Mouse (Mus musculus) hindbrain, embryonic 14.5 days (tissue): ENCODE data around the gene Foxi3. TPM values are rescaled to one million over a fixed set of nuclear protein-coding genes. Genes with fewer than 3 reads are reported as not detected.
A peak's percentile ranks its signal among the peaks of the same experiment; 100 is the strongest.

ENCODE experiments used
- ATAC-seq: fragments of 200-750 bp; cut with Nextera tagmentation; 2 replicates; pipeline ENCODE4 v1.8.0; 2017; ENCODE audit warnings: moderate number of reproducible peaks, mild to moderate bottlenecking, moderate TSS enrichment, moderate library complexity; ENCODE audit not compliant: low FRiP score
- DNase-seq: peaks from one replicate; pipeline ENCODE4 v3.0.0-alpha.2; 2015; ENCODE audit warnings: low spot score
- H3K27ac ChIP-seq: fragments of 300-500 bp; sonication (generic); 2 replicates; pipeline ENCODE4 v1.5.1; 2014; ENCODE audit warnings: mild to moderate bottlenecking, moderate library complexity
- H3K27me3 ChIP-seq: fragments of 300-500 bp; sonication (generic); 2 replicates; pipeline ENCODE4 v1.6.1; 2014; ENCODE audit warnings: mild to moderate bottlenecking, low read length, mixed read lengths; ENCODE audit not compliant: control insufficient read depth, insufficient read depth
- H3K36me3 ChIP-seq: fragments of 300-500 bp; sonication (generic); replicated peaks from 2 replicates; pipeline ENCODE4 v1.6.1; 2014; ENCODE audit not compliant: control insufficient read depth, insufficient read depth
- H3K4me1 ChIP-seq: fragments of 300-500 bp; sonication (generic); replicated peaks from 2 replicates; pipeline ENCODE4 v1.6.1; 2014; ENCODE audit warnings: antibody characterized with exemption, low read length, mixed read lengths; ENCODE audit not compliant: control insufficient read depth, insufficient read depth
- H3K4me2 ChIP-seq: fragments of 300-500 bp; sonication (generic); replicated peaks from 2 replicates; pipeline ENCODE4 v1.6.1; 2014; ENCODE audit warnings: mild to moderate bottlenecking, moderate library complexity
- H3K4me3 ChIP-seq: fragments of 300-500 bp; sonication (generic); replicated peaks from 2 replicates; pipeline ENCODE4 v1.5.1; 2014; ENCODE audit warnings: mild to moderate bottlenecking, low read length
- H3K9ac ChIP-seq: fragments of 300-500 bp; sonication (generic); 2 replicates; pipeline ENCODE4 v1.6.1; 2014
- H3K9me3 ChIP-seq: fragments of 300-500 bp; sonication (generic); 2 replicates; pipeline ENCODE4 v1.6.1; 2016; ENCODE audit warnings: low read length; ENCODE audit not compliant: control insufficient read depth
- WGBS: fragments of 180-500 bp; shearing (Covaris S2); extraction: QIAGEN DNeasy Blood & Tissue Kit; methylation state at CpG from one replicate; pipeline ENCODE4 v1.1.7; 2014; 5-methylcytosine and 5-hydroxymethylcytosine counted together
- polyA plus RNA-seq: library from polyadenylated mRNA; unstranded; fragments of >200 nt; fragmentation: Nextera tagmentation; extraction: Ambion mirVana; gene quantifications from 2 replicates; pipeline ENCODE4 v1.2.1, GENCODE M21; 2014

Foxi3 gene
- polyA plus RNA-seq, 1 experiment from 2014 or later: not detected

DNA sequence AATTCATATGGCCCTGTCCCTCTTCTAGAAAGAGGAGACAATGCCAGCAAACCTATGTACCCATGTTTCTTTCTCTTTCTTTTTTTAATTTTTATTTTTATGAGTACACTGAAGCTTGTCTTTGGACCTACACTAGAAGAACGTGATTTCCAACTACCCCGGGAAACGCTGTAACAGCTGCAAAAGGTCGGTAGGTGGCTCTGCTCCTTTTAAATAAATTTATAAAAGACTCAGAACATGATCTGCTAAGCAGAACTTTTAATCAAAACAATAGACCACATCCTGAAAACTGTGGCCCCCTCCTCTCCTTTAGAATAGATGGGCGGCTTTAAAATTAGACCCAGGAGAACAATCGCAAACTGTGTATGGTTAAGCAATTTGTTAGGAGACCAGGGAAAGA lies 2.3 kb upstream of the Foxi3 start:
- Histone ChIP-seq H3K9me3 (no peaks in the 10 kb centered on the region), H3K9ac (no peak overlapping the region), H3K4me3 (no peak overlapping the region), H3K4me1 (peaks cover 12% of the 10 kb centered on the region), H3K4me2 (no peak overlapping the region), H3K27ac (no peak overlapping the region), H3K36me3 (no peaks in the 10 kb centered on the region), H3K27me3 (peaks cover 69% of the 10 kb centered on the region)
- 11% methylated on average over 6 of the region's 6 CpGs for WGBS
- no peak for DNase-seq
- ATAC-seq: no peak

DNA sequence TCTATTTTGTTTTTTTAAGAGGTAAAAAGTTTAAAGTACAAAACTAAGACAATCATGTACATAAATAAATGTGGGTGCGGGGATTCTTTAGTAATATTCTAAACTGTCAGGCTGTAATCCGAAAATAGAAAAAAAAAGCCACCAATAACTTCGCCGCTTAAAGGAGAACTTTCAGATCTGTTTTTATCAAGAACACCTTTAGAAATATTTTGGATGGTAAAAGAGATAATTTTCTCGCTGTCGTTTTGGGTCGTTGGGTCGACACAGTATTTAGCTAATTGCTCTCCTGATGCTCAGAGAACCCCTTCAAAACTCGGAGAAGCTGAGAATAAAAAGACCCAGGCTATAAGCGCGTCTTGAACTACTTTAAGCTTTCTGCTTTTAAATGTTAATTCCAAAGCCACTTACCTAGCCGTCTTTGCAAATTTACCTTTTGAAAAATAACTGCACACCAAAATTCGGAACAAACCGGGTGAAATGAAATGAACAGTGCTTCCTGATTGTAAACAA lies 985 bp upstream of the Foxi3 start:
- H3K9me3 ChIP-seq: no peaks in the 10 kb centered on the region
- H3K36me3 ChIP-seq: no peaks in the 10 kb centered on the region
- no peak overlapping the region for H3K27ac ChIP-seq
- H3K4me3 ChIP-seq: no peak overlapping the region
- 3% methylated on average over 14 of the region's 14 CpGs for WGBS
- ATAC-seq (no peak), DNase-seq (peak; percentile 46)
- peaks cover 79% of the 10 kb centered on the region for H3K27me3 ChIP-seq
- no peak overlapping the region for H3K9ac ChIP-seq
- H3K4me2 ChIP-seq: no peak overlapping the region
- H3K4me1 ChIP-seq: peaks cover 12% of the 10 kb centered on the region

DNA sequence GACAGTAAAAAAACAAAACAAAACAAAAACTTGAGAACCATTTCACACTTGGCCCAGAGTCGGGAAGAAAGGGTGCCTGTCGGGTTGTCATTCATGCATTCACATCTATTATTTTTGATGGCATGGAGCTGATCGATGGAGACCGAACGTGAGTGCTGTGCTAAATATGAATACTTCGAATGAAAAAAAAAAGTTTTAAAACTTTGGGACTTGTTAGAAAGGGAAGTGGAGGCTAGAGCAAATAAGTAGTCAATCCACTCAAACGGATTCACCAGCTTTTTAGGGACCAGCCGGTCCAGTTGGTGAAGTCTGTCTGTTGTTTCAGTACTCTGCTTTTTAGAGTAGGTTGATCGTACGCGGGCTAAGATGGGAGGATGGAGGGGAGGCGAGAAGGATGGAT lies 490 bp upstream of the Foxi3 start:
- no peak for ATAC-seq
- H3K9ac ChIP-seq: no peak overlapping the region
- peaks cover 79% of the 10 kb centered on the region for H3K27me3 ChIP-seq
- H3K27ac ChIP-seq: no peak overlapping the region
- no peaks in the 10 kb centered on the region for H3K36me3 ChIP-seq
- DNase-seq: no peak
- H3K4me2 ChIP-seq: peak overlapping the region; percentile 89
- peak overlapping the region; percentile 39 for H3K4me3 ChIP-seq
- H3K9me3 ChIP-seq: no peaks in the 10 kb centered on the region
- H3K4me1 ChIP-seq: peaks cover 12% of the 10 kb centered on the region
- 2% methylated on average over 12 of the region's 12 CpGs for WGBS

DNA sequence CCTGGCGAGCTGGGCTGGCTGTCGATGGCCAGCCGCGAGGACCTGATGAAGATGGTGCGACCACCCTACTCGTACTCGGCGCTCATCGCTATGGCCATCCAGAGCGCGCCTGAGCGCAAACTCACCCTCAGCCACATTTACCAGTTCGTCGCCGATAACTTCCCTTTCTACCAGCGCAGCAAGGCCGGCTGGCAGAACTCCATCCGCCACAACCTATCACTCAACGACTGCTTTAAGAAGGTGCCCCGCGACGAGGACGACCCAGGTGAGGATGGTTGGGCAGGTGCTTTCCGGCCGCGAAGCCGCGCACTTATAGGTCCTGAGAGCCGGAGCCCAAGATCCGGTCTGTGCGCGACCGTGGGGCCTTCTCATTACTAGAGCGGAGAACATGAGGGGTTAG lies 605 bp downstream of the Foxi3 start:
- Histone ChIP-seq H3K4me1 (peaks cover 12% of the 10 kb centered on the region), H3K27me3 (peaks cover 74% of the 10 kb centered on the region), H3K9ac (0 out of 2 replicates have a peak overlapping the region, but pooled peaks have one; percentile 34), H3K36me3 (no peaks in the 10 kb centered on the region), H3K4me3 (peak overlapping the region; percentile 39), H3K4me2 (peak overlapping the region; percentile 89), H3K27ac (no peak overlapping the region), H3K9me3 (no peaks in the 10 kb centered on the region)
- WGBS: under 1% methylated on average over 34 of the region's 34 CpGs
- ATAC-seq: peak; percentile 66
- no peak for DNase-seq

DNA sequence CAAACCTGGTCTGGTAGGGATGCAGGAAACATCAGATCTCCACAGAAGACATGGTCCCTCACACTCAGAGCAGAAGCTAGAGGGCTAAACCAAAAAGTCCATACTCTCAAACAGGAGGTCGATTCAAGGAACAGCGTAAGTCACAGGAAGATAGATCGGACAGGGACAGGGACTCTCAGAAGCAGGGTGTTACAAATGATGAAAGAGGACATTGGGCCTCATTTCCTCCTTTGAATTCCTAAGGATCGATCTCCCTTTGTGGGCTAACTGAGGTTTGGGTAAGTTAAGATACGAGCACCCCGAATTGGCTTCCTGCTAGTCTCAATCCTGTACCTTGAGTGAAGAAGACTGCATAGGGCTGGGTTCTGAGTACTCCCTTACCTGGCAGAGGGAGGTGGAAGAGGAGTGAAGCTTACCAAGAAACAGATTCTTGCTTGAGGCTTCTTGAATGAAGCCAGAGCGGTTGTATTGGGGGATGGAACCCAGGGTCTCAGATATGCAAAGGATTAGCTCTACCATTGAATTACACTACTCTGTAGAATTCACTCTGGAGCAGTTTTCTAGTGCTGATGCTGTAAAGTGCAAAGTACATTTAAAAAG lies 1.1 kb downstream of the Foxi3 start:
- Histone ChIP-seq H3K36me3 (no peaks in the 10 kb centered on the region), H3K9me3 (no peaks in the 10 kb centered on the region), H3K4me2 (peak overlapping the region; percentile 89), H3K9ac (no peak overlapping the region), H3K27me3 (peaks cover 74% of the 10 kb centered on the region), H3K4me1 (peaks cover 12% of the 10 kb centered on the region), H3K4me3 (peak overlapping the region; percentile 39), H3K27ac (no peak overlapping the region)
- no peak for DNase-seq
- no peak for ATAC-seq
- WGBS: 14% methylated on average over 7 of the region's 7 CpGs

DNA sequence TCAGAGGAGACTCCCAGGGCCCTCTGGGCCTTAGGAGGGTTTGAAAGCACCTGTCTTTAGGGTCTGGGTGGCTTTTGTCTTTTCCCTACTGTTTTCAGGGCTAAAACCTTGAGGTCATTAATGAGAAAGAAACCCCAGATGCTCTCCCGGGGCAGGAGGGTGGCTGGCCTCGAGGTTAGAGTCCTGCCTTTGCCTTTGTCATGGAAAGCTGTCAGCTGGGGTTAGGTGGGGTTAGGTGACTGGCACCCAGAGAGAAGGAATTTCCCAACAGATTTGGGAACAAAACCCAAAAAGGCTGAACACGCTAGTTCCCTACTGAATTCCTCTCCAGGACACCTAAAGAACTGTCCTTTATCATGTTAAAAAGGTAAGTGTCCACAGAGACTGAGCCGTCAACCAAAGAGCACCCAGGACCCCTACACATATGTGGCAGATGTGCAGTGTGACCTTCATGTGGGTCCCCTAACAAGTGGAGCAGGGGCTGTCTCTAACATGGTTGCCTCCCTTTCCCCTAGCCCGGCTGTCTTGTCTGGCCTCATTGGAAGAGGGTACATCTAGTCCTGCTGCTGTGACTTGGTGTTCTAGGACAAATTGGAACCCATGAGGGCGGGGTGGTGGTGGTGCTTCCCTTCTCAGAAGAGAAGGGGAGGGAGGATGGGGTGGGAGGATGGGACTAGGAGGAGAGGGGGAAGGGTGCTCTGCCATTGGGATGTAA lies 7.9 kb downstream of the Foxi3 start:
- Histone ChIP-seq H3K27ac (no peak overlapping the region), H3K36me3 (no peaks in the 10 kb centered on the region), H3K9ac (no peak overlapping the region), H3K27me3 (peaks cover 22% of the 10 kb centered on the region), H3K4me3 (no peak overlapping the region), H3K4me2 (no peak overlapping the region), H3K9me3 (no peaks in the 10 kb centered on the region), H3K4me1 (no peaks in the 10 kb centered on the region; the same call in 1 of the 2 replicates)
- ATAC-seq (no peak), DNase-seq (no peak)
- 27% methylated on average over 6 of the region's 6 CpGs for WGBS

DNA sequence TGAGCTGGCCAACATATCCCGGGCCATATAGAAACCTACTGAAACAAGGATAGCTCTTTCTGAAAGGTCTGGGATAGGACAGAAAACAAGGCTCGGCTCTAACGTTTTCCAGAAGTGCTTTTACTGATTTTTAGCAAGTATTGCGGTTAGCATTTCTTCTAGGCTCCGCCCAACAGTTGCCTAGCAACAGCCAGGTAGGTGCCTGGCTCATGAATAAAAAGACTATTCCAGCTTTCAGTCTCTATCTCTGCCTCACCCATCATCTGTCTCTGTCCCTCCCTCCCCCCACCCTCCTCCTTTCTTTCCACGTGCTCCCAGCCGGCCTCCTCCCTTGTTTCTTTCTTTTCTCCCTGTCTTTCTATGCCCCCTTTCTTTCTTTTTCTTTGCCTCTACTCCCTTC lies 9.4 kb downstream of the Foxi3 start:
- 19% methylated on average over 7 of the region's 7 CpGs for WGBS
- Histone ChIP-seq H3K27ac (no peak overlapping the region), H3K4me1 (no peaks in the 10 kb centered on the region; the same call in 1 of the 2 replicates), H3K9me3 (no peaks in the 10 kb centered on the region), H3K27me3 (peaks cover 15% of the 10 kb centered on the region), H3K4me3 (no peak overlapping the region), H3K9ac (no peak overlapping the region), H3K4me2 (no peak overlapping the region), H3K36me3 (no peaks in the 10 kb centered on the region)
- ATAC-seq (no peak), DNase-seq (no peak)

DNA sequence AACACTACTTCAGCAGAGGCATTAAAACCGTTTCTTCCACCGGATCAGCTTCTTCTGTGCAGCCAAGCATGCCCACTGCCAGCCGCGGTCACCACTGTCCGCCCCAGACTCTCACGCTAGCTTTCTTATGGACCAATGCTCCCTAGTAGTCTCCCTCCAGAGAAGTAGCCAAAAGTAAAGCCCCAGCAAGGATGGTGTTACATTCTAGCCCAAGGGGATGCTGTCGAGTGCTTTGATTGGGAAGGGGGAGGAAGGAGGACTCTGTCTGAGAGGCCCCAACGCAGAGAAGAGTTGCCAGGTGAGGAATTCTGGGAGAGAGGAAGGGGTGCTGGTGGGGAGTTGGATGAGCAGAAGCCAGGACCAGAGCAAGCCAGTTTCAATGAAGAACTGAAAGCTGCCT lies 11.1 kb downstream of the Foxi3 start:
- ATAC-seq (no peak), DNase-seq (no peak)
- H3K9me3 ChIP-seq: no peaks in the 10 kb centered on the region
- 1% methylated on average over 7 of the region's 8 CpGs for WGBS
- H3K27ac ChIP-seq: no peak overlapping the region
- peaks cover 15% of the 10 kb centered on the region for H3K27me3 ChIP-seq
- peak overlapping the region; percentile 17; the same call in 1 of the 2 replicates for H3K9ac ChIP-seq
- peak overlapping the region; percentile 38 for H3K4me2 ChIP-seq
- H3K4me1 ChIP-seq: no peaks in the 10 kb centered on the region; the same call in 1 of the 2 replicates
- no peaks in the 10 kb centered on the region for H3K36me3 ChIP-seq
- H3K4me3 ChIP-seq: no peak overlapping the region

DNA sequence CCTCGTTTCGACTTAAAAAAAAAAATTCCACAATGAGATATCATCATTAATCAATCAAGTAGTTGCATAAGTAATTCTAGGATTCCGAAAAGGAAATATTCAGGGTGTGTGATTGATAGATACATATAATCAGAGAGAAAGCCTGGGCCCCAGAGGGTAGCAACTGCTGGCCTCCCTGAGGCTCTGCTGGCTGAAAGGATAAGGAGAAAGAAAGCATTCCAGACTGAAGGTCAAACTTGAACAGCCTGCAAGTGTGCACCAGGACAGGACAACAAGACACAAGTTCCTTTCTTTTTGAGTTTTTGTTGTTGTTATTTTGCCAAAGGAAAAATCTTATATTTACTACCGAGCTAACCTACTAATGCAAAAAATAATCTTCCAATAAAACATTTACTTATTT lies 12.0 kb downstream of the Foxi3 start:
- H3K27ac ChIP-seq: no peak overlapping the region
- H3K9me3 ChIP-seq: no peaks in the 10 kb centered on the region
- no peak overlapping the region for H3K4me2 ChIP-seq
- H3K9ac ChIP-seq: no peak overlapping the region
- no peak for ATAC-seq
- no peak for DNase-seq
- no peaks in the 10 kb centered on the region for H3K36me3 ChIP-seq
- 54% methylated on average over 4 of the region's 4 CpGs for WGBS
- no peak overlapping the region for H3K4me3 ChIP-seq
- H3K27me3 ChIP-seq: peaks cover 11% of the 10 kb centered on the region
- no peaks in the 10 kb centered on the region; the same call in 1 of the 2 replicates for H3K4me1 ChIP-seq
